Mouse (Mus musculus): ENCODE results near the gene Gas1.

The Gas1 gene

GRCm38 (mm10) chr13:60177106-60177796, at the start of gene Gas1:
Gene Gas1 (minus strand): TSS chr13:60177365.
- DNase-seq: peak; percentile 80 to 90

GRCm38 (mm10) chr13:60226251-60226836, 49.2 kb upstream of the Gas1 start:
- DNase-seq: no peak

GRCm38 (mm10) chr13:60225736-60226135, 48.6 kb upstream of the Gas1 start:
- DNase-seq: no peak

GRCm38 (mm10) chr13:60225276-60225675, 48.1 kb upstream of the Gas1 start:
- DNase-seq: no peak

- no peak for DNase-seq
Measured at GRCm38 (mm10) chr13:60223797-60224196, 46.6 kb upstream of the Gas1 start.

- DNase-seq: no peak
Measured at GRCm38 (mm10) chr13:60222336-60222735, 45.2 kb upstream of the Gas1 start.

GRCm38 (mm10) chr13:60213896-60214295, 36.7 kb upstream of the Gas1 start:
- no peak for DNase-seq

GRCm38 (mm10) chr13:60207135-60207601, 30.0 kb upstream of the Gas1 start:
- DNase-seq: no peak

- DNase-seq: no peak
Measured at GRCm38 (mm10) chr13:60204746-60205145, 27.6 kb upstream of the Gas1 start.

- DNase-seq: no peak
Measured at GRCm38 (mm10) chr13:60193273-60193672, 16.1 kb upstream of the Gas1 start.

- DNase-seq: no peak
Measured at GRCm38 (mm10) chr13:60189923-60190322, 12.8 kb upstream of the Gas1 start.

- no peak for DNase-seq
Measured at GRCm38 (mm10) chr13:60188952-60189351, 11.8 kb upstream of the Gas1 start.

GRCm38 (mm10) chr13:60187276-60187675, 10.1 kb upstream of the Gas1 start:
- no peak for DNase-seq

- no peak for DNase-seq
Measured at GRCm38 (mm10) chr13:60182346-60182745, 5.2 kb upstream of the Gas1 start.

- DNase-seq: no peak
Measured at GRCm38 (mm10) chr13:60179641-60180040, 2.5 kb upstream of the Gas1 start.

- DNase-seq: peak; percentile 96 to 98
Measured at GRCm38 (mm10) chr13:60178416-60178815, 1.3 kb upstream of the Gas1 start.

- DNase-seq: no peak
Measured at GRCm38 (mm10) chr13:60177797-60178110, 589 bp upstream of the Gas1 start.

- no peak for DNase-seq
Measured at GRCm38 (mm10) chr13:60176776-60177105, 424 bp downstream of the Gas1 start.

GRCm38 (mm10) chr13:60176136-60176775, 909 bp downstream of the Gas1 start:
- peak; percentile 82 to 85 for DNase-seq

- peak; percentile 57 to 61 for DNase-seq
Measured at GRCm38 (mm10) chr13:60175490-60176135, 1.6 kb downstream of the Gas1 start.

GRCm38 (mm10) chr13:60174953-60175352, 2.2 kb downstream of the Gas1 start:
- DNase-seq: peak; percentile 12 to 20

GRCm38 (mm10) chr13:60173591-60174524, 3.3 kb downstream of the Gas1 start:
- peak in 1 of 2 experiments; percentile 14 for DNase-seq

- DNase-seq: no peak
Measured at GRCm38 (mm10) chr13:60173186-60173585, 4.0 kb downstream of the Gas1 start.
